Mouse (Mus musculus) CD8-positive naive resting alpha-beta T cell, adult 2 months (primary cell): ENCODE data around the gene Tcp11.

Experiments
- DNase-seq, 2 experiments: peaks; one replicate each; pipeline ENCODE4 v3.0.0; 2022; ENCODE audit warnings: low read depth in 2 of 2, low spot score in 2 of 2

The Tcp11 gene

GRCm38 (mm10) chr17:28080045-28080816, at the start of gene Tcp11:
TSS of gene Tcp11 (minus strand) at chr17:28080639.
- peak; percentile 75 to 80 for DNase-seq

GRCm38 (mm10) chr17:28129796-28130195, 49.4 kb upstream of the Tcp11 start:
- no peak for DNase-seq

- DNase-seq = no peak
Measured at GRCm38 (mm10) chr17:28124368-28124767, 43.9 kb upstream of the Tcp11 start.

- no peak for DNase-seq
Measured at GRCm38 (mm10) chr17:28123627-28124026, 43.2 kb upstream of the Tcp11 start.

- no peak for DNase-seq
Measured at GRCm38 (mm10) chr17:28122949-28123348, 42.5 kb upstream of the Tcp11 start.

GRCm38 (mm10) chr17:28120460-28120859, 40.0 kb upstream of the Tcp11 start:
- no peak for DNase-seq

- peak in 1 of 2 experiments; percentile 16 for DNase-seq
Measured at GRCm38 (mm10) chr17:28117451-28118209, 37.2 kb upstream of the Tcp11 start.

- DNase-seq = no peak
Measured at GRCm38 (mm10) chr17:28116335-28116734, 35.9 kb upstream of the Tcp11 start.

- DNase-seq = no peak
Measured at GRCm38 (mm10) chr17:28112266-28112665, 31.8 kb upstream of the Tcp11 start.

GRCm38 (mm10) chr17:28107275-28107674, 26.8 kb upstream of the Tcp11 start:
- DNase-seq = no peak

- no peak for DNase-seq
Measured at GRCm38 (mm10) chr17:28106352-28106751, 25.9 kb upstream of the Tcp11 start.

GRCm38 (mm10) chr17:28104416-28104815, 24.0 kb upstream of the Tcp11 start:
- no peak for DNase-seq

GRCm38 (mm10) chr17:28101902-28102319, 21.5 kb upstream of the Tcp11 start:
- DNase-seq = no peak

- DNase-seq = no peak
Measured at GRCm38 (mm10) chr17:28101284-28101887, 20.9 kb upstream of the Tcp11 start.

GRCm38 (mm10) chr17:28100669-28101068, 20.2 kb upstream of the Tcp11 start:
- no peak for DNase-seq

- DNase-seq = no peak
Measured at GRCm38 (mm10) chr17:28099086-28099485, 18.6 kb upstream of the Tcp11 start.

GRCm38 (mm10) chr17:28097308-28097707, 16.9 kb upstream of the Tcp11 start:
- no peak for DNase-seq

- no peak for DNase-seq
Measured at GRCm38 (mm10) chr17:28096418-28096817, 16.0 kb upstream of the Tcp11 start.

GRCm38 (mm10) chr17:28093837-28094236, 13.4 kb upstream of the Tcp11 start:
- DNase-seq = no peak

GRCm38 (mm10) chr17:28092297-28092696, 11.9 kb upstream of the Tcp11 start:
- DNase-seq = no peak

- no peak for DNase-seq
Measured at GRCm38 (mm10) chr17:28088718-28089117, 8.3 kb upstream of the Tcp11 start.

- no peak for DNase-seq
Measured at GRCm38 (mm10) chr17:28087430-28087829, 7.0 kb upstream of the Tcp11 start.
